Mouse (Mus musculus) heart, adult 10 weeks (tissue): ENCODE data around the gene Igbp1b. TPM values are rescaled to one million over a fixed set of nuclear protein-coding genes. Genes with fewer than 3 reads are reported as not detected.

ENCODE experiments used
- polyA plus RNA-seq: library from polyadenylated mRNA; stranded (reverse); fragments of 350-450 nt; fragmentation: Illumina TruSeq; extraction: RNeasy Lipid Tissue Mini Kit (QIAGEN cat#74804); gene quantifications from one replicate; pipeline ENCODE4 v1.2.3, GENCODE M21; 2014; ENCODE audit warnings: low read depth, low replicate concordance

The Igbp1b gene
- polyA plus RNA-seq, result not detected

DNA sequence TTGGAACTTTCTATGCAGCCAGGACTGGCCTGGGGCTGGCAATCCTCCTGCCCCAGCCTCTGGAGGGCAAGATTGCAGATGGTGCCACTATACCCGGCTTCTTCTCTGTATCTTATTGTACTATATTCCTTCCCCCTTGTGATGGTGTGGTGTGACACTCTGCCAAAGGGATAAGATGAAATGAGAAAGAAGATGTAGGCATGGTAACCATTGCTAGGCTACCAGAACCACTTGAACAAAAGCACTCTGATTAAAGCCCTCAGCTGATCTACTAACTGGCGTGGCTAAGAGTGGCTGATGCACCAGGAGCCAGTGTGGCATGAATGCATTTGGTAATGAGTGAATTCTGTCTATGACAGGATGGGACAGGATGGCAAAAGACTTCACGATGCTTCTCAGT lies at the start of gene Igbp1b:
Gene Igbp1b (minus strand): TSS at position 29 of the 400 bp plus-strand sequence.

Other genes with a start within 250 kb of the Igbp1b start
- gene Lmo3, start 76.6 kb downstream of the Igbp1b start, polyA plus RNA-seq, result not detected